Mouse (Mus musculus) ES-E14 (cell line): ENCODE data around the gene Plpp3.

ENCODE experiments used
- MAFK ChIP-seq: IDR thresholded peaks from 2 replicates; pipeline ENCODE4 v1.6.1; 2014; ENCODE audit warnings: mild to moderate bottlenecking, low read depth, low read length, inconsistent platforms; ENCODE audit not compliant: insufficient read depth
- ZC3H11A ChIP-seq: IDR thresholded peaks from 2 replicates; pipeline ENCODE4 v1.6.1; 2012; ENCODE audit warnings: low read depth, mild to moderate bottlenecking, inconsistent platforms, low read length, borderline replicate concordance
- ZNF384 ChIP-seq: IDR thresholded peaks from 2 replicates; pipeline ENCODE4 v1.6.1; 2012; ENCODE audit warnings: low read depth, low read length, inconsistent platforms

- TF ChIP-seq ZC3H11A, result no peak
- no peak for TF ChIP-seq MAFK
- TF ChIP-seq ZNF384, result no peak
Measured at GRCm38 (mm10) chr4:105252044-105252443, 94.9 kb downstream of the Plpp3 start.
